Comparison of ENCODE assay signal across 10 mouse cellular contexts in the genomic region with DNA sequence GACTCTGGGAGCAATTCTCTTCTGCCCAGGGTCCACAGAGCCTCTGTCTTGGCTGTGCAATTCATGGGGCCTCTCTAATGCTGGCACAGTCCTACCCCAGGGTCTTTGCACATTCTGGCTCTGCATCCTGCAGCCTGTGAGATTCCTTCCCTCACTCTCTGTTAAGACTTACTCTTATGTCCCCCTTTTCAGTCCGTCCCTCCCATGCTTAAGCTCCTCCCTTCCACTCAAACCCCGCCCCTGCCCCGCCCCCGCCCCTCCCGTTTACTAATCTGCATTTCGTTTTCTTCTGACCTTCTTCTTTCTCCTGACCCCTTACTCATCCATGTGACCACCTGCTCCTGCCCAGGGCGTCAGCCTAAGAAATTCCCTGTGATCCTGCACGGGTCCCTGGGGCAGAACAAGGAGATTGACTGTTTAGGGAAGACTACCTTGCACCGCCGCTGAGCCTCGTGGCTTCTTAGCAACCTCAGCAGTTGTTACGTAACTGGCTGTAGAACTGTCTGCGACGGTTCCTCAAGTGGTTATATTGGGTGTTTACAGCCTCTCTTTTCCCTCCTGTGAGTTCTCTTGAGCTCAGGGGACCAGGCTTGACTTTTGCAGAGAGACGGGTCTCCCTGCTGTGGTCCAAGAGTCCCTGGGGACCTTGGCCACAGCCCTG. TPM values are rescaled to one million over a fixed set of nuclear protein-coding genes. Genes with fewer than 3 reads are reported as not detected.
DNase-seq lines count a peak whose midpoint lies in the region; TF ChIP-seq lines count a peak whose summit lies in the region.
"Had no signal": no experiment of that assay in that cellular context is flagged by ENCODE, and none has a peak within 500 bp of the region (broad histone marks: within the 10 kb centered on the region; RNA-seq: fewer than 3 reads in every experiment).

No protein-coding gene starts in this region.

- DNase-seq in layer of hippocampus, adult 2 months (ENCODE audit: low spot score in 2 of 2), result no peak
- no peak for DNase-seq in layer of hippocampus, postnatal 25 days (ENCODE audit: extremely low spot score in 1 of 2, low spot score in 1 of 2)
- peak; percentile 83 for DNase-seq in ZHBTc4 (ENCODE audit: low read depth, low spot score)
- DNase-seq in induced T-regulatory cell, adult 2 months (ENCODE audit: low read depth), result peak; percentile 24
- peak; percentile 58 for DNase-seq in lung, postnatal 36 days
- DNase-seq in urinary bladder, postnatal 36 days (ENCODE audit: low spot score in 2 of 2), result no peak
- no peak for DNase-seq in urinary bladder, postnatal 14 days (ENCODE audit: low spot score)
- no peak for DNase-seq in MN1 (ENCODE audit: low spot score)
- DNase-seq: gastrocnemius, postnatal 14 days; lung, embryonic 14.5 days had no signal

- peak overlapping the region; percentile 71 for H3K27ac ChIP-seq in layer of hippocampus, adult 2 months

- TF ChIP-seq CTCF in layer of hippocampus, adult 2 months (conservative IDR thresholded peaks at IDR 0.05), result peak; percentile 23; the same call in 1 of the 2 replicates

- peak overlapping the region; percentile 28; the same call in 1 of the 2 replicates for H3K4me3 ChIP-seq in layer of hippocampus, adult 2 months

RNA-seq across cellular contexts. Expression of a gene that starts 10.5 kb away (rescaled TPM):
- 100 to 1,000 TPM; 117 to 127 TPM for total RNA-seq in layer of hippocampus, adult 2 months (2021)
- total RNA-seq in layer of hippocampus, postnatal 25 days (2021), result 100 to 1,000 TPM; 108 to 121 TPM

RNA-seq across cellular contexts. Expression of a gene that starts 45.4 kb away (rescaled TPM):
- 10 to 100 TPM; 48.1 to 55.5 TPM for total RNA-seq in layer of hippocampus, adult 2 months (2021)
- 10 to 100 TPM; 62.5 to 66.7 TPM for total RNA-seq in layer of hippocampus, postnatal 25 days (2021)

Comparison
In these comparisons a context has a peak if more than half of its experiments do, and no peak if none do; other contexts are left out.
1. DNase-seq: peak in ZHBTc4 (single experiment), induced T-regulatory cell, adult 2 months (single experiment) and lung, postnatal 36 days (single experiment); none in layer of hippocampus, adult 2 months (0 of 2), layer of hippocampus, postnatal 25 days (0 of 2), urinary bladder, postnatal 36 days (0 of 2), urinary bladder, postnatal 14 days (single experiment) and MN1 (single experiment).